Mouse (Mus musculus): Measurements from ENCODE around the gene Kcnj1. TPM values are rescaled to one million over a fixed set of nuclear protein-coding genes. Genes with fewer than 3 reads are reported as not detected.

Gene Kcnj1
- not detected in 2 replicates for polyA plus RNA-seq (2012; rRNA removed)

- DNase-seq (ENCODE audit: low read depth): no peak
- TF ChIP-seq CTCF (IDR thresholded peaks at IDR 0.05; ENCODE audit: borderline replicate concordance, extremely low read depth, insufficient read depth, insufficient read length) (no peak), POLR2A (IDR thresholded peaks at IDR 0.05; ENCODE audit: borderline replicate concordance, extremely low read depth, insufficient read depth, insufficient read length, poor library complexity, severe bottlenecking) (no peak)
Observed at GRCm38 (mm10) chr9:32372202-32372601, at the start of gene Kcnj1. TSS of gene Kcnj1 (plus strand) at chr9:32372493.

GRCm38 (mm10) chr9:32323610-32324009, 48.7 kb upstream of the Kcnj1 start:
- DNase-seq (ENCODE audit: low read depth): peak; percentile 53

GRCm38 (mm10) chr9:32328777-32329176, 43.5 kb upstream of the Kcnj1 start:
- no peak for TF ChIP-seq CTCF (IDR thresholded peaks at IDR 0.05; ENCODE audit: borderline replicate concordance, extremely low read depth, insufficient read depth, insufficient read length)
- TF ChIP-seq POLR2A (IDR thresholded peaks at IDR 0.05; ENCODE audit: borderline replicate concordance, extremely low read depth, insufficient read depth, insufficient read length, poor library complexity, severe bottlenecking): no peak
- DNase-seq (ENCODE audit: low read depth): no peak

More at GRCm38 (mm10) chr9:32323610-32324009, 48.7 kb upstream of the Kcnj1 start:
- TF ChIP-seq POLR2A (IDR thresholded peaks at IDR 0.05; ENCODE audit: borderline replicate concordance, extremely low read depth, insufficient read depth, insufficient read length, poor library complexity, severe bottlenecking): no peak
- TF ChIP-seq CTCF (IDR thresholded peaks at IDR 0.05; ENCODE audit: borderline replicate concordance, extremely low read depth, insufficient read depth, insufficient read length): no peak

- DNase-seq (ENCODE audit: low read depth): no peak
- TF ChIP-seq CTCF (IDR thresholded peaks at IDR 0.05; ENCODE audit: borderline replicate concordance, extremely low read depth, insufficient read depth, insufficient read length) (no peak), POLR2A (IDR thresholded peaks at IDR 0.05; ENCODE audit: borderline replicate concordance, extremely low read depth, insufficient read depth, insufficient read length, poor library complexity, severe bottlenecking) (no peak)
Observed at GRCm38 (mm10) chr9:32331162-32331561, 41.1 kb upstream of the Kcnj1 start.

GRCm38 (mm10) chr9:32335389-32336150, 36.7 kb upstream of the Kcnj1 start:
- no peak for DNase-seq (ENCODE audit: low read depth)
- no peak for TF ChIP-seq CTCF (IDR thresholded peaks at IDR 0.05; ENCODE audit: borderline replicate concordance, extremely low read depth, insufficient read depth, insufficient read length)
- no peak for TF ChIP-seq POLR2A (IDR thresholded peaks at IDR 0.05; ENCODE audit: borderline replicate concordance, extremely low read depth, insufficient read depth, insufficient read length, poor library complexity, severe bottlenecking)

GRCm38 (mm10) chr9:32340831-32341230, 31.5 kb upstream of the Kcnj1 start:
- TF ChIP-seq POLR2A (IDR thresholded peaks at IDR 0.05; ENCODE audit: borderline replicate concordance, extremely low read depth, insufficient read depth, insufficient read length, poor library complexity, severe bottlenecking) (no peak), CTCF (IDR thresholded peaks at IDR 0.05; ENCODE audit: borderline replicate concordance, extremely low read depth, insufficient read depth, insufficient read length) (no peak)
- no peak for DNase-seq (ENCODE audit: low read depth)

GRCm38 (mm10) chr9:32342929-32343328, 29.4 kb upstream of the Kcnj1 start:
- TF ChIP-seq POLR2A (IDR thresholded peaks at IDR 0.05; ENCODE audit: borderline replicate concordance, extremely low read depth, insufficient read depth, insufficient read length, poor library complexity, severe bottlenecking): no peak
- TF ChIP-seq CTCF (IDR thresholded peaks at IDR 0.05; ENCODE audit: borderline replicate concordance, extremely low read depth, insufficient read depth, insufficient read length): no peak
- no peak for DNase-seq (ENCODE audit: low read depth)

GRCm38 (mm10) chr9:32344051-32344450, 28.2 kb upstream of the Kcnj1 start, which contains the start of gene Kcnj5:
TSS of gene Kcnj5 (minus strand) at chr9:32344350.
- DNase-seq (ENCODE audit: low read depth): no peak
- TF ChIP-seq CTCF (IDR thresholded peaks at IDR 0.05; ENCODE audit: borderline replicate concordance, extremely low read depth, insufficient read depth, insufficient read length) (no peak), POLR2A (IDR thresholded peaks at IDR 0.05; ENCODE audit: borderline replicate concordance, extremely low read depth, insufficient read depth, insufficient read length, poor library complexity, severe bottlenecking) (no peak)

GRCm38 (mm10) chr9:32344489-32344888, 27.8 kb upstream of the Kcnj1 start:
- DNase-seq (ENCODE audit: low read depth): peak; percentile 15
- TF ChIP-seq POLR2A (IDR thresholded peaks at IDR 0.05; ENCODE audit: borderline replicate concordance, extremely low read depth, insufficient read depth, insufficient read length, poor library complexity, severe bottlenecking): no peak
- no peak for TF ChIP-seq CTCF (IDR thresholded peaks at IDR 0.05; ENCODE audit: borderline replicate concordance, extremely low read depth, insufficient read depth, insufficient read length)

GRCm38 (mm10) chr9:32348096-32348495, 24.2 kb upstream of the Kcnj1 start:
- no peak for DNase-seq (ENCODE audit: low read depth)
- TF ChIP-seq POLR2A (IDR thresholded peaks at IDR 0.05; ENCODE audit: borderline replicate concordance, extremely low read depth, insufficient read depth, insufficient read length, poor library complexity, severe bottlenecking) (no peak), CTCF (IDR thresholded peaks at IDR 0.05; ENCODE audit: borderline replicate concordance, extremely low read depth, insufficient read depth, insufficient read length) (no peak)

- no peak for TF ChIP-seq POLR2A (IDR thresholded peaks at IDR 0.05; ENCODE audit: borderline replicate concordance, extremely low read depth, insufficient read depth, insufficient read length, poor library complexity, severe bottlenecking)
- TF ChIP-seq CTCF (IDR thresholded peaks at IDR 0.05; ENCODE audit: borderline replicate concordance, extremely low read depth, insufficient read depth, insufficient read length): no peak
- DNase-seq (ENCODE audit: low read depth): no peak
Observed at GRCm38 (mm10) chr9:32349344-32349743, 22.9 kb upstream of the Kcnj1 start.

- DNase-seq (ENCODE audit: low read depth): peak; percentile 87
- TF ChIP-seq POLR2A (IDR thresholded peaks at IDR 0.05; ENCODE audit: borderline replicate concordance, extremely low read depth, insufficient read depth, insufficient read length, poor library complexity, severe bottlenecking): no peak
- peak; percentile 81; the same call in 1 of the 2 replicates for TF ChIP-seq CTCF (IDR thresholded peaks at IDR 0.05; ENCODE audit: borderline replicate concordance, extremely low read depth, insufficient read depth, insufficient read length)
Observed at GRCm38 (mm10) chr9:32350332-32350731, 22.0 kb upstream of the Kcnj1 start.
